Mouse (Mus musculus): ENCODE measurements around the gene Cnot1.

GRCm38 (mm10) chr8:95810184-95810591 is 2.9 kb upstream of the Cnot1 start:
- no peak for TF ChIP-seq ZC3H11A (IDR thresholded peaks at IDR 0.05; ENCODE audit: borderline replicate concordance, low read depth, low read length)
- no peak for TF ChIP-seq CHD2 (IDR thresholded peaks at IDR 0.05; ENCODE audit: low read depth, low read length)
- TF ChIP-seq HCFC1 (IDR thresholded peaks at IDR 0.05; ENCODE audit: borderline replicate concordance, insufficient read depth, low read length), result no peak
- TF ChIP-seq ZNF384 (IDR thresholded peaks at IDR 0.05; ENCODE audit: low read depth, low read length), result no peak

Data from ES-E14 (cell line).